Mouse (Mus musculus) lung, postnatal 0 days (tissue): ENCODE measurements around the gene Cort.
A peak's percentile ranks its signal among the peaks of the same experiment; 100 is the strongest.

ENCODE experiments used
- CTCF ChIP-seq: IDR thresholded peaks from 2 replicates; pipeline ENCODE4 v1.5.1; 2016; ENCODE audit warnings: antibody characterized with exemption, mild to moderate bottlenecking
- EP300 ChIP-seq: IDR thresholded peaks from 2 replicates; pipeline ENCODE4 v1.6.1; 2016; ENCODE audit warnings: antibody characterized with exemption, mild to moderate bottlenecking, control low read depth

GRCm38 (mm10) chr4:149166215-149166946 lies 39.8 kb upstream of the Cort start, which contains the start of gene Pgd:
- TF ChIP-seq CTCF (no peak), EP300 (0 out of 2 replicates have a peak, but pooled peaks have one; percentile 39)
